Mouse (Mus musculus): ENCODE data around the gene Cox4i2.
A peak's percentile ranks its signal among the peaks of the same experiment; 100 is the strongest.

Gene Cox4i2

DNA sequence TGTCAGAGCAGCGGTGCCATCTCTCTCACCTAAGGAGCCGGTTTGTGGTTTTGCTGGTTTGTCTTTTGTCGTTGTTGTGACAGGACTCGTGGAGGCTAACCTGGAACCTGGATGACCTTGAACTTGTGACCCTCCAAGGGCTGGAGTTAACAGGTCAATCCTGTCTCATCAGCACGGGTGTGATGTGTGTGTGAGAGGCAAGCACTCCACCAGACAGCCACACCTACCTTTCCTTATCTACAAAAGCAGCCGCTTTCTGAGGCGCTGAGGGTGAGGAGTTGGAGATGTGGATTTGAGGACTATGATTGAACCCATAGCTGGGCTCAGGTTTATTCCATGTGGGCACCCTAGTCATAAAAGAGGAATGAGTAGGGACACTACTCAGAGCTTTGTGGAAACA, 15.7 kb downstream of the Cox4i2 start:
- DNase-seq (ENCODE audit: low spot score in 2 of 2), result no peak

DNA sequence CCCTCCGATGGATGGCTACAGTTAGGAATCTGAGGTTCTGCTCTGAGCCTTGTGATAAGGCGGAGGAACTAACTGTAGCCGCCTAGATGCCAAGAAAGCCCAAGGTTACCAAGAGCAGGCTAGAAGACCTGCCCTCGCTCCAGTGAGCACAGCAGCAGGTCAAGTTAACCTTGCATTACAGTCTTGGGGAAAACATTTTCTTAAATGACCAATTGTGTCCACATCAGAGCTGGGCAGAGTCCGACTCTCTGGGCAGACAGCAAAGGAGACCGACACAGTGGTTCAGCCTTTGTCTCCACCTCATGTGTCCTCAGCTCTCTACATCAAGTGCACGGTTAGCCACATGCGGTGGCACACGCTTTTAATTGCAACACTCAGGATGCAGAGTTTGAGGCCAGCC, 17.6 kb downstream of the Cox4i2 start:
- no peak for DNase-seq (ENCODE audit: low spot score in 2 of 2)

DNA sequence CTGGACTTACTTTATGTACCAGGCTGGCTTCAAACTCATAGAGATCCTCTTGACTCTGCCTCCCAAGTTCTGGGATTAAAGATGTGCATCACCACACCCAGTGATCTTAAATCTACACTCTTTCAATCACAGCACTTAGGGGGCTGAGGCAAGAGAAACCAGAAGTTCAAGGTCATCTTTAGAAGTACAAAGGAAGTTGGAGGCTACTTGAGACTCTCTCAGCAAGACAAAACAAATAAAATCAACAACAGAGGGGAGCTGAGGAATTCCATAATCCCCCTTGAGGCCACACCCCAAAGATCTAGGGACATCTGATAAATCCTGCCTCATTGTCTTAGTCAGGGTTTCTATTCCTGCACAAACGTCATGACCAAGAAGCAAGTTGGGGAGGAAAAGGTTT, 18.3 kb downstream of the Cox4i2 start:
- DNase-seq (ENCODE audit: low spot score in 2 of 2), result no peak

DNA sequence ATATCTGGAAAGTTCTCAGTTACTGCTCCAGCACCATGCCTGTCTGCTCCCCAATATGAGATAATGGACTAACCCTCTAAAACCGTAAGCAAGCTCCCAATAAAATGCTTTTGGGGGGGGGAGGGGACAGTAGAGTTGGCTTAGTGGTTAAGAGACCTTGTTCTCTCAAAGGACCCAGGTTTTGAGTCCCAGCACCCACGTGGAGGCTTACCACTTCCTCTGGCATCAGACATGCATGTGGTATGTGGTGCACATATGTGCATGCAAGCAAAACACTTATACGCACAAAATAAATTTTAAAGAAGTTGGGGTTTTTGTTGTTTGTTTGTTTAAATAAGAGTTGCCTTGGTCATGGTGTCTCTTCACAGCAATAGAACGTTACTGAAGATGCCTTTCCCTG, 21.4 kb downstream of the Cox4i2 start:
- DNase-seq (ENCODE audit: low spot score in 2 of 2), result no peak

DNA sequence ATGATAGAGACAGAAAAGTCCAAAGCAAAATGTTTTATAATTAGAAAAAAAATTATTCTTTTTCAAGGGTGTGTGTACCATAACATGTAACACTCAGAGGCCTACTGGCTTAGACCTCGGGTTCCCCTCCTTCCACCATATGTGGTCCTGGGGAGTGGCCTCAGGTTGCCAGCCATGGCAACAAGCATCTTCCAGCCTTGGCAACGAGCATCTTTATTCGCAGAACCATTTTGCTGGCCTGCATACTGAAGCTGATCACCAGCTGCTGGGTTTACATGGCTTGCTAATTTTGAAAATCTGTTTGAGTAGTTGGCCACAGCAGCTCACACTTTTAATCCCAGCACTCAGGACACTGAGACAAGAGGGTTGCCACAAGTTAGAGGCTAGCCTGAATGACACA, 22.0 kb downstream of the Cox4i2 start:
- DNase-seq (ENCODE audit: low spot score in 2 of 2), result no peak

DNA sequence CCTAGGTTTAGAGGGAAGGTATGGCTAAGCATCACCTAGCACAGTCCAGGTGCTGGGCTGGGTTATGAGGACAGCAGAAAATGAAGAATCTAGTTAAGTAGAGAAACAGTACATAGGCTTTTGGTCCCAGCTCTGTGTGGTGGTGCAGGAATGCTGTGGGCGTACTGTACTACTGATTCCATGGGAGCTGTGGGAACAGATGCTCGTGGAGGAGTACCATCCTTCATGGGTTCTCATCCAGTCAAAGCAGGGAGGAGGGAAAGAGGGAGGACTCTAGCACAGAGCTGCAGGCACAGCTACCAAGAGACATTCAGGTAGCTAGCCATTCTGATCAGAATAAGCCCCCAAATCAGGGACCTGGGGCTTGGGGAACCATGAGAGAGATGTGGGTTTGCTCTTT, 22.5 kb downstream of the Cox4i2 start:
- peak; percentile 69 to 82 for DNase-seq (ENCODE audit: low spot score in 2 of 2)

DNA sequence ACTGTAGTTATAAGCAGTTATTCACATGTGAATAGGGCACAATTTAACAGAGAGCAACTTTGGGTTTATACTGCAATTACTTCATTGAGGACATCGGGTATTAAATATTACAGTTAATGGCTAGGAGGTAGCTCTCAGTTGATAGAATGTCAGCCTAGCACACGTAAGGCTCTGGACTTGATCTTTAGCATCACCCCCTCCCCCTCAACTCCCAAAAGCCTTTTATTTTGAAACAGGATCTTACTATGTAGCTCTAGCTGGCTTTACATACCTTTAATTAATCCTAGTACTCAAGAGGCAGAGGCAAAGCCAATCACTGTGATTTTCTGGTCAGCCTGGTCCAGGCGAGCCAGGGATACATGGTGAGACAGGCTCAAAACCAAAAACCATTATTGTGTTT, 23.1 kb downstream of the Cox4i2 start:
- DNase-seq (ENCODE audit: low spot score in 2 of 2), result no peak

DNA sequence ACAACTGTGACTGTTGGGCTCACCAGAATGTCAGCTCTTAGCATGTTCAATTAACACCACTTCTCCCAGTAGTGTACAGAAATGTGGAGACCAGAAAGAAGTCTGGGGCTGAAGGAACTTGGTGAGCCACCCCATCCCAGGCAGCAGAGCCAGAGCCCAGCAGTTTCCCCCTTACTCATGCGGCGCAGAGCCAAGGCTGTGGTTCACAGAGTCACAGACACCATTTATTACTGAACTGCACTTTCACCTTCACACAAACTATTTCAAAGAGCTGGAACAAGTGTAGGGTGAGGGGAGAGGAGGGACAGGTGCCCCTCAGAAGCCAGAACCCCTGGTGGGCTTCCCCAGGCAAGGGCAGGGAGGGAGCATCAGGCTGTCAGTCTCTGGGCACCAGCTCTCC, 26.5 kb downstream of the Cox4i2 start:
- DNase-seq (ENCODE audit: low spot score in 2 of 2), result no peak

DNA sequence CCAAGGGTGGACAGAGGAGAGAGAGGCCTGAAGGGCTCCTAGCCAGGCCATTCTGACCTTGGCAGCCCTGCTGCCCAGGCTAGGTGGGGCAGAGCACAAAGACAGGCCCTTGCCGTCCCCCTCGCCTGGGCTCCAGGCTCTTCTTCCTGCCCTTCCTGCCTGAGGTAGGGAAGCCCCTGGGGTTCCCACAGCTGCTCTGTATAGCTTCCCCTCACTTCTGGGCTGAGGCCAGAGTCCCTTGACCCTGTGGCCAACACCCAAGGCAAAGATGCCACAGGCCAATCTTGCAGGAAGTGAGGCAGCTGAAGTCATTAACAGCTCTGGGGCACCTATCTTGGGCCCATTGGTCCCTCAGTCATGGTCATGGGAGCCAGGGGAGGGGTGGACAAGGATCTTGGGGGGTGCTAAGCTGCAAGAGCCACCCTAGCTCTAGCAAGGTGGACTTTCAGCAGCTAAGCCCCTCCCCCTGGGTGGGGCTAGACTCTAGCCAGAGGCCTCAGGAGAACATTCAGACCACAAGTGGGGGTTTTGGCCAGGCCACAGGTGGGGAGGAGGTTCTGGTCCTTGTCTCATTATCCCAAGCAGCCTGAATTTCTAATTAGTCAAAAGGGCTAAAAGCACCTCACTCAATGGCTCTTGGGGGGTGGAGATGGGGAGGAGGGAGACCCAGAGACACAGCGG, 27.2 kb downstream of the Cox4i2 start:
- DNase-seq (ENCODE audit: low spot score in 2 of 2), result no peak

DNA sequence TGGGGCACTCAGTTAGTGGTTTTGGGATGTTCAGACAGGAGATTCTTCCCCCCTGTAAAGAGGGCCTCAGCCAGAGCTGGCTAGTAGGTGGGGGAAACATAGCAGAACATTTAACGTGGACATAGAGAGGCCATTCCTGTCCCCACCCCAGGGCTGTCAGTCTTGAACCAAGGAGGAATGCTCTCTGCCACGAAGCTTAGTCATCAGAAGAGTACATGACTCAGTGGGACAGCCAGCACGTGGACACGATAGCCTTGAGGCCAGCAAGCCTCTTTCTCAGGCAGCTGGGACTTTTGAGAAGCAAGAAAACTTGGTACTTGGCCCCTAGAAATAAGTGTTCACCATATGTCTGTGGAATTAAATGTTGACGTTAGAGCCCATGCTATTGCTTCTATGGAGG, 28.7 kb downstream of the Cox4i2 start:
- no peak for DNase-seq (ENCODE audit: low spot score in 2 of 2)

DNA sequence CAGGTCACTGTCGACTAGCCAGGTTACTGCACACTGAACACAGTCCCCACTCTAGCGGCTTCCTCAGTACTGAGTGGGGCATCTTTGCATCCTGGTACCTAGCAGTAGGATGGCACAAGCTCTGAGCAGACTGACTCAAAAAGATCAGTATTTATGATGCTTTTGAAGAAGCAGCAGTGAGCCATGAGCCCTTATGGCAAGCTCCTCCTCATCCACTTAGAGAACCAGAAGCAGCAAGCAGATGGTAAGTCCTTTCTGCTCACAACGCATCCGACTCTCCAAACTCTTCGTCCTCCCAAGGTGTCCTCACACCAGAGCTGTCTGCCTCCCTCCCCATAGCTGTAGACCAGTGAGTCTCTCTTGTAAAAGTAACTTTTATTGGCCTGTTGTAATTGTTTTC, 29.3 kb downstream of the Cox4i2 start:
- DNase-seq (ENCODE audit: low spot score in 2 of 2), result no peak

DNA sequence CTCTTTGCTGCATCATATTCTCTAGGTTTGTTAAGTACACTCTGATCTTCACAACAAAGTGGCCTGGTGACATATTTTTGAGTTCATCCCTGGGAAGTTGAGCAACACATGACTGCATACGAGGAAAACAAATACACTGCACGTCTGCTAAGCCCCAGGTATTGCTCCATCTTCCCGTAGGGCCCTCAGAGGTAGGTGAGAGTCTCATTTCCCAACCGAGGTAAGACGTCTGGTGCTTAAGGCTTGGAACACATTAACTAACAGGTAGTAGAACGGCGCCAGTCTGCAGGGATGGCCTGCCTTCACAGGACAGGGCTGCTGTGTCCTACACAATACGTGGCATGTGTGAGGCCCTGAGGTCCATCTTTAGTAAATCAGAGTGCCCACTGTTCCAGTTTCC, 30.7 kb downstream of the Cox4i2 start:
- no peak for DNase-seq (ENCODE audit: low spot score in 2 of 2)

DNA sequence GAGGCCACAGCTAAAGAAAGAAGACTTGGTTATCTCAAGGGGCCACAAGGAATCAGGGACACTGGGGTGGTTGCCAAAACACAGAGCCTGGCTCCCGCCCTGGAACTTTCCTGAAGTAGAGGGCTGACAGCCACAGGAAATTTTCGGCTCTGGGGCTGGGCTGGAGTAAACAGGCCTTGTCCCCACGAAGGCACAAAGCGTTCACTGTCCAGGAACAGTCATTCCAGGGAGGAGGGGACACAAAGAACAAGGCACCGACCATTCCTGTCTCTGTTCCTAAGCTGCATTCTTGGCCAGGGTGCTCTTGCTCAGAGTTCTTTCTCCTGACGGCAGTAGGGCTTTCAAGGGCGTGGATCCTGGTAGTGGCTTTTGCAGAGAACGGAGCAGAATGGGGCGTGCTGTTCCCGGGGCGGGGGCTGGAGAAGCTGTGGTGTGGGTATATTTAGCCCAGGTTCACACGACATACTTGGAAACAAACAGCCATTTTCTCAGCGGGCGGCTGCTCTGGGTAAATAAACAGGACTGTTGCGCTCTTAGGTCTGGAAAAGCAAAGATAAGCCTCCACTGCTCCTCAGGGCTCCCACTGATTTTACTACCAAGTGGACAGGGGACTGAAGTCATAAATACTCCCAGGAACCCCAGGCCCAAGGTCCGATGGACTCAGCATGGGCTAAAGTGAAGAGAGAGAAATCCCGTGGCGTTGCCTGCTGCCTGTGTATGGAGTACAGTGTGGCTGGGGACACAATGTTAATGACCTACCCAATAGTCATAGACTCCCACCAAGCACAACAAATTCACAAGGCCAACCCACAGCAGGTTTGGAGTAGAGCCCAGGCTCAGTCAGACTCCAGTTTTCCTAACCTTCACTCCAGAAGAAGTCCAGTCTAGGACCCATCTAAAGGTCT, 31.7 kb downstream of the Cox4i2 start:
- peak; percentile 78 to 84 for DNase-seq (ENCODE audit: low spot score in 2 of 2)

DNA sequence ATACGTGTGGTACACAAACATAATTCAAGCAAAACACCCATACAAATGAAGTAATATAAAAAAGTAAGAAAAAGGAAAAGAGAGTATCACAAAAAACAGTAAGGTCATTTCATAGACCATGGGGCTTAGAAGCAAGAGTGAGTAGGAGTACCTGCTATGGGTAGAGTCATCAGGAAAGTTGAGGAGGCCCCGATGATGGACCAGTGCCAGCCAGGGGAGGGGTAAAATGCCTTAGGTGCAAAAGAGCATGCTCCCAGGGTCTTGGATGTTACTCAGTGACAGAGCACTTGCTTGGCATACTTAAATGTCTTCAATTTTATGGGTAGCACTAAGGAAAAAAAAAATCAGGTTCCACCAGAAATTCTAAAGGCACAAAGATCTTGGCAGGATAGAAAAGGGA, 33.2 kb downstream of the Cox4i2 start:
- no peak for DNase-seq (ENCODE audit: low spot score in 2 of 2)

DNA sequence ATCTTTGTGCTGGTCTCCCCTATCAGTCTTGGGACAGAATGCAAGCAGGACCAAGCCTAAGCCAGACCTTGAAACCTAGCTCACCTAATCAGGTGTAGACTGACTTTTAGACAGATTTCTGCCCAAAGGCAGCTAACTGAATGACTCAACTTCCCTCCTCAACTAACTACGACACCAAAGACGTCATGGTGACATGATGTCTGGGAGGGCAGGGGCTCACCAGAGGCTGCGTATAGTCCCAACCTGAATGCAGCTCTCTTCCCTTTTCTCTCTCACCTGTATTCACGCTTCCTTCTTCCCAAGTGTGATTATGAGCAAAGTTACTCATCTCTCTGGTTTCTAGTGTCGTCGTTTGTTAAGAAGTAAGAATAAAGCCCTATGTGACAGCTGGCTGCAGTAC, 33.6 kb downstream of the Cox4i2 start:
- no peak for DNase-seq (ENCODE audit: low spot score in 2 of 2)

DNA sequence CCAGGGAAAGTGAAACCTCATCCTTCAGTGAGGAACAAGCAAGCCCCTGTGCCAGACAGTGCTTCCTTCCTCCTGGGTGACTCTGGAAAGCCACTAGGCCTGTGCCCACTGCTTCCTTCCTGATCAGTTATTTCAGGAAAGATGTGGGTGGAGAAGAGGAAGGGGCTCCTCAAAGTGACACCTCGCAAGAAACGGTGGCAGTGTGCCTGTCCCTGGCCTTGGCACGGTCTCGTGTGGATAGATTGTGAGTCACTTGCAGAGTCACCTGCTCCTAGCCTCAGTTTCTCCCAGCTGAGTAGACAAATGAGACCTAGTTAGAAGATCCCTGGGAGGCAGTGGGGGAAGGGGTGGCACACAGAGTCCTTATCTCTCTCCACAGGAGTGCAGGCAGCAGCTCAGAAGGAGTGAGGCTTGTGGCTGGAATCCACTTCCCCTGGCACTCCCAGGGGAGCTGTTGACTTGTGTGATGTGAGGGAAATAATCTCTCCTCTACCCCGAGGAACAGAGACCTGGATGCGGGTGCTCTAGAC, 35.0 kb downstream of the Cox4i2 start:
- peak in 1 of 2 experiments; percentile 64 for DNase-seq (ENCODE audit: low spot score in 2 of 2)

DNA sequence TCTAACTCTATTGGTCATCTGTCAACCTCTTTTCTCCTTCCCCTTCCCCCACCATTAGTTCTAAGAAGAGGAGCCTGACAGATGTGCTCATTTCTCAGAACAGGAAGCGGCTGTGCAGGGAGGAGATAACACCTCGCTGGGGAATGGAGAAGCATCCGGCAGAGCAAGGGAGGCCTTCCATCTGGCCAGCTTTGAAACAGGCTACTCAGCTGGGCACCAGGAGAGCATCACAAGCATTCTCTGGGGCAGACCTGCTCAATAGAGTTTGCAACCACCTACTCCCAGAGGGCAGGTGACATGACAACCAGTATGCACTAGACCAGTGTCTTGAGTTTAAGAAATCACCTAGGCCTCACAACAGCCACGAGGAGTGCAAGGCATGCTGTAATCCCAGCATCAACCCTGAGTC, 35.6 kb downstream of the Cox4i2 start:
- no peak for DNase-seq (ENCODE audit: low spot score in 2 of 2)

DNA sequence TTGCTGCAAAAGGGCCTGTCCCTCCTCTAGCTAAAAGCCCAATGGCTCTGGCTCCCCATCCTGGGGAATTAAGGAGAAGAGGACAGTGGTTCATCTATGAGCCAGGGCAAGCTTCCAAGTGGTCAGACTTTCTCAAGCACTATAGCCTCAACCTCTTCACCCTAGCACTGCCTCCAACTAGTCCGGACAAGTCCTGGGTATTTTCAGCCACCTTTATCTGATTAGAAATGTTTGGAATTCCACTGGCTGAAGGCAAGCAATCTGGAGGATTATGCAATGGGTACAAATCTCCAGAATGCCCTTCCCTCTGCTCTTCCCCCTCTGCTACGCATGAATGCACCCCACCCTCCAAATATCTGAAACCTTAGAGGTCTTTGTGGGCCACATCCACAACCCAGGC, 38.5 kb downstream of the Cox4i2 start:
- no peak for DNase-seq (ENCODE audit: low spot score in 2 of 2)

DNA sequence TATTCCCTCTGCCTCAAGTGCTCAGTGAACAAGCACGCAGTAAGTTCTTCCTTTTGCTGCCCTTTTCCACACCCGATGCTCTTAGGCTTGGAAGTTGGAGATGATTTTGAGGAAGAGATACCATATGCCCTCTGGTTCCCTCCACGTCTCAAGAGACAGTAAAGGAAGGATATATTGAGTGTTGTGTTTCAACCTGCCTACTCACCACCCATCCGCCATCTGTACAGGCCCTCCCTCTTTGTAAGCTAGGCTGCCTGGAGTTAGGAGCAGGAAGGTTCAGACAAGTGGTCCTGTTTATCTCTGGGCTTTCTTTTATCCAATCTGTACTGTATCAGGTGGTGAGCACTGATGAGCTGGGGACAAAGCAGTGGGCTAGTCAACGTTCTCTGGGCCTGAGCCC, 39.4 kb downstream of the Cox4i2 start:
- DNase-seq (ENCODE audit: low spot score in 2 of 2), result no peak

DNA sequence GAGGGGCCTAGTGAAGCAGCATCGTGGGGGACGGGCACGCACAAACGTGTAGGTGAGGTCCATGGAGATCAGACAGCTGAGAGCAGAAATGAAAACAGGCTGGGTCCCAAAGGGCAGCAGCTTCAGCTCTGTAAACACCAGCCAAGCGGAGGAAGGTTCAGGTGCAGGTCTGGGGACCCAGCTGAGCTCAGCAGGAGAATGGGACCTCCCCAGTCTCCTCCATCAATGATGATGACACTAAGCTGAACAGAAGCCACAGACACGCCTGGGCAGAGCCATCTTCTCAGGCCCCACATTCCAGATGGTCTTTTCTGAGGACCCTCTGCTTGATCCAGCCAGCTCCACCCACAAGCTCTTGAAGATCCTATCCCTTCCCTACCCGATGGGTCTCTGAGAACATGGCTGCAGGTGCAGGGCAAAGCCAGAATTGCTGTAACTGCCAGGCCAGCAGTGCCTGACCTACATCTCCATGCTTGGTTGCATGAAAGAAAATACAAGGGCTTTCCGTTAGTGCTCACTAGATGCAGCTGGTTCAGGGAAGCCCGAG, 40.4 kb downstream of the Cox4i2 start:
- no peak for DNase-seq (ENCODE audit: low spot score in 2 of 2)

DNA sequence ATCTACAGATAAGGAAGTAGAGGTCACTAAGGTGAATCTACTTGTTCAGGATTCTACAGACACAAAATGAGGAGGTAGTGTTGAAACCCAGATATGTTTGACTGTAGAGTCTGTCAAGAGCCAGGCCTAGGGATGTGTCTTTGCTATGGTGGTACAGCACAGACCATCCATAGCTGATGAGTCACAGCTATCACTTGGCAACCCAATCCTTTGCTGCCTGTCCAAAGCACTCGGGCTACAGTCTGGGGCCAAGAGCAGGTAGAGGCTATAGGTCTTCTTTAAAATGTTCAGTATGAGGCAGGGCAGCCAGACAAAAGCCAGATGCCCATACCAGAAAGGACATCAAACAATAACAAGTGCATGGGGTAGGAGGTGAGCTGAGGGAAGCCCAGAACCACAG, 43.6 kb downstream of the Cox4i2 start:
- no peak for DNase-seq (ENCODE audit: low spot score in 2 of 2)

DNA sequence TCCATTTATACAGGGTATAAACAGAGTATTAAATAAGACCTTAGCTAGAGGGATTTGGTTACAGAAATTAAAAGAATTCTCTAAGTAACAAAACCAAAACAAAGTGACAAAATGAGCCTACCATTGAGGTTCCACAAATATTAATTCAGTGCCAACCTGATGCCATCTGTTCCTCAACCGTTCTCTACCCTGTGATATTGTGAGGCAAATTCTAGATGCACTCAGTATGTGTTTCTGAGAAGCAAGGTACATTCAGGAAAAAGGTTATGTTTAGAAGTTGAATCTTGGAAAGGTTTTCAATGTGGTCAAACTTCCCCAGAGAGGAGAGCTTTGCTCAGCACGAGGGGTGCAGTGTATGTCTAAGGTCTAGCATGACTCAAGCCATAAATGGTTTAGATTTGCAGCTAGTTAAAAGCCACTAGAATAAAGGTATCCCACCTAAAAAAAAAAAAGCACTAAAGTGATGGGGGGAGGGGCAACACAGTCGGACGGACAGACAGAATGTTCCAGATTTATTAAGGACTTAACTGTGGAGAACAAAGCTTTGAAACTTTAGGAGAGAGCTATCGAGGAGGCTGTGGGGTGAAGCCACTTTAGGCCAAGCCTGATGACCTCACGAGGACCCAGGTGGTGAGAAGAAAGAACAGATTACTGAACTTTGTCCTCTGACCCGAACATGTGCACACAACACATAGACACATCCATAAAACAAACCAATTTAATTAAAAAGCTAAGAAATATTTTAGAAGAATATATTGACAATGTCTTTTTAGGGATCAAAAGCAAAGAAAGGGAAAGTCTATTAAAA, 46.2 kb downstream of the Cox4i2 start:
- no peak for DNase-seq (ENCODE audit: low spot score in 2 of 2)
